Mouse (Mus musculus): Measurements from ENCODE around the gene Gpr19. TPM values are rescaled to one million over a fixed set of nuclear protein-coding genes. Genes with fewer than 3 reads are reported as not detected.

Gpr19 gene
- total RNA-seq, 1 experiment from 2014 or later, result 7.8 TPM

- no peak for ATAC-seq (replicated peaks; ENCODE audit: low read depth, poor library complexity, severe bottlenecking)
Observed at GRCm38 (mm10) chr6:134924262-134924661, 25.9 kb upstream of the Gpr19 start.

- no peak for ATAC-seq (replicated peaks; ENCODE audit: low read depth, poor library complexity, severe bottlenecking)
Observed at GRCm38 (mm10) chr6:134923670-134924069, 25.3 kb upstream of the Gpr19 start.

- peak; percentile 30 for ATAC-seq (replicated peaks; ENCODE audit: low read depth, poor library complexity, severe bottlenecking)
Observed at GRCm38 (mm10) chr6:134922511-134923195, 24.3 kb upstream of the Gpr19 start.

- ATAC-seq (replicated peaks; ENCODE audit: low read depth, poor library complexity, severe bottlenecking), result no peak
Observed at GRCm38 (mm10) chr6:134921695-134922510, 23.5 kb upstream of the Gpr19 start.

- peak; percentile 9; the same call in 1 of the 2 replicates for ATAC-seq (replicated peaks; ENCODE audit: low read depth, poor library complexity, severe bottlenecking)
Observed at GRCm38 (mm10) chr6:134921014-134921694, 22.8 kb upstream of the Gpr19 start.

GRCm38 (mm10) chr6:134920190-134921013 is 22.0 kb upstream of the Gpr19 start, which contains the start of gene Cdkn1b:
Gene Cdkn1b (plus strand): TSS chr6:134920401.
- peak; percentile 70 for ATAC-seq (replicated peaks; ENCODE audit: low read depth, poor library complexity, severe bottlenecking)

GRCm38 (mm10) chr6:134919511-134920189 is 21.3 kb upstream of the Gpr19 start:
- no peak for ATAC-seq (replicated peaks; ENCODE audit: low read depth, poor library complexity, severe bottlenecking)

GRCm38 (mm10) chr6:134918769-134919168 is 20.4 kb upstream of the Gpr19 start:
- no peak for ATAC-seq (replicated peaks; ENCODE audit: low read depth, poor library complexity, severe bottlenecking)

- no peak for ATAC-seq (replicated peaks; ENCODE audit: low read depth, poor library complexity, severe bottlenecking)
Observed at GRCm38 (mm10) chr6:134917087-134917486, 18.7 kb upstream of the Gpr19 start.

GRCm38 (mm10) chr6:134916641-134917040 is 18.3 kb upstream of the Gpr19 start:
- no peak for ATAC-seq (replicated peaks; ENCODE audit: low read depth, poor library complexity, severe bottlenecking)

GRCm38 (mm10) chr6:134914523-134914922 is 16.1 kb upstream of the Gpr19 start:
- ATAC-seq (replicated peaks; ENCODE audit: low read depth, poor library complexity, severe bottlenecking), result no peak

GRCm38 (mm10) chr6:134905811-134906210 is 7.4 kb upstream of the Gpr19 start:
- ATAC-seq (replicated peaks; ENCODE audit: low read depth, poor library complexity, severe bottlenecking), result no peak

- no peak for ATAC-seq (replicated peaks; ENCODE audit: low read depth, poor library complexity, severe bottlenecking)
Observed at GRCm38 (mm10) chr6:134903891-134904884, 5.8 kb upstream of the Gpr19 start.

GRCm38 (mm10) chr6:134903368-134903767 is 5.0 kb upstream of the Gpr19 start:
- ATAC-seq (replicated peaks; ENCODE audit: low read depth, poor library complexity, severe bottlenecking), result no peak

- ATAC-seq (replicated peaks; ENCODE audit: low read depth, poor library complexity, severe bottlenecking), result peak; percentile 87
Observed at GRCm38 (mm10) chr6:134897443-134898094, 809 bp downstream of the Gpr19 start.

GRCm38 (mm10) chr6:134896570-134897436 is 1.6 kb downstream of the Gpr19 start:
- no peak for ATAC-seq (replicated peaks; ENCODE audit: low read depth, poor library complexity, severe bottlenecking)

- no peak for ATAC-seq (replicated peaks; ENCODE audit: low read depth, poor library complexity, severe bottlenecking)
Observed at GRCm38 (mm10) chr6:134890436-134890835, 7.9 kb downstream of the Gpr19 start.
